Mouse (Mus musculus): ENCODE data around the gene Cntnap3.

The Cntnap3 gene

GRCm38 (mm10) chr13:64903585-64904208, at the start of gene Cntnap3:
Gene Cntnap3, minus strand, starts transcription at chr13:64903955.
- peak; percentile 59 for DNase-seq

GRCm38 (mm10) chr13:64917191-64917590, 13.4 kb upstream of the Cntnap3 start, which contains the start of gene Spata31:
Gene Spata31, plus strand, starts transcription at chr13:64917406.
- no peak for DNase-seq

- DNase-seq = no peak
Observed at GRCm38 (mm10) chr13:64903132-64903531, 623 bp downstream of the Cntnap3 start.

- no peak for DNase-seq
Observed at GRCm38 (mm10) chr13:64865397-64865796, 38.4 kb downstream of the Cntnap3 start.

GRCm38 (mm10) chr13:64824856-64825255, 78.9 kb downstream of the Cntnap3 start:
- DNase-seq = peak; percentile 3

GRCm38 (mm10) chr13:64745383-64745782, 158.4 kb downstream of the Cntnap3 start:
- no peak for DNase-seq

GRCm38 (mm10) chr13:64732244-64732643, 171.5 kb downstream of the Cntnap3 start:
- DNase-seq = no peak

- DNase-seq = no peak
Observed at GRCm38 (mm10) chr13:64716791-64717190, 187.0 kb downstream of the Cntnap3 start.

GRCm38 (mm10) chr13:64692463-64692862, 211.3 kb downstream of the Cntnap3 start:
- no peak for DNase-seq
